Mouse (Mus musculus) kidney, adult 18-20 months (tissue): ENCODE measurements around the gene Mycbpap.
A peak's percentile ranks its signal among the peaks of the same experiment; 100 is the strongest.

Experiments
- DNase-seq: peaks from one replicate; pipeline ENCODE4 v3.0.0; 2021

Gene Mycbpap

GRCm38 (mm10) chr11:94528879-94529278, 7.3 kb upstream of the Mycbpap start:
- DNase-seq, result no peak

DNA sequence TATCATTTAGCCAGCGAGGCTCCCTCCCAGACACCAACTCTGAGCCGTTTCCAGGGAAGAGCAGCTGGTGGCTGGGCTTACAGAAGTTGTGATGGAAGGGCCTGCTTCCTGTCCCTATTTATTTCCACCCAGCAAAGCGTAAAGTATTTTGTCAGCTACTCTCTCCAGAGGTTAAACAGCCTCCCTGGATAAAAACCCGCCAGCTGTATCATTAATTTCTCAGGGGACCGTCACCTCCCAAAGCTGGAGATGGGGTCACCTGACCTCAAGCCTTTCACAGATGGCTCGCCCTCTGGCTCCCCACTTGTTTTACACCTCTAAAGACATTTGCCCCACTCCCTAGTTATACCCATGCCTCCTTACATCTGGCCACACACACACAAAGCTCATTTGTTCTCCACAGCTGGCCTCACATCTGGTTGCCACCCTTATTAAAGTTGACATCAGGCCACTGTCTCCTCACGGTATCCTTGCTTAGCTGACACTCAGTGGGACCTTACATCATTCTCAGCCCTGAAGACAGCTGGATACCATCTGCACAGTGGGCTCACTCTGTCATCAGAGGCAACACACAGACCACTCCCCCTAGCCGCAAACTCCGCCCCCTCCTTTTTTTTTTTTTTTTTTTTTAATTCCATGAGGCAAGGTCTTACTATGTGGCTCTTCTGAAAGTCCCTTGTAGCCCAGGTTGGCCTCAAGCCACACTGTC, 4.8 kb upstream of the Mycbpap start:
- DNase-seq, result no peak

DNA sequence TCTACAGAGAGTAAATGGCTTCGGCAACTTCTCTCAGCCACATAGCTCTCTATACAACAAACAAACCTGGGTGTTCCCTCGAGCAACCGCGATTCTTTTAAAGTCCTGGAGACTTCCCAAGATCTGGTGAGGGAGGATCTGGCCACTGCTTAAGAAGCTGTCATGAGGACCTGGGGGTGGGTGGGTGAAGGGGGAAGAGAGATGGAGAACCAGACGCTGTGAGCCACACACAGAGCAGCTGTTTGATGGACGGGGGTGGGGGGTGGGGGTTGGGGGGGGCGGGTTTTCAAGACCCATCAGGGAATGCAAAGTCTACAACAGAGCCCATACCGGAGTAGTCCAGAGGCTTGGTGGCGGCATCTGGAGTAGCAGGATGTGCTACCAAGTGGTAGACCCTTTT, 8.1 kb downstream of the Mycbpap start:
- DNase-seq, result no peak

GRCm38 (mm10) chr11:94508976-94509375, 12.6 kb downstream of the Mycbpap start:
- DNase-seq, result peak; percentile 51

- no peak for DNase-seq
Observed at GRCm38 (mm10) chr11:94501482-94501881, 20.1 kb downstream of the Mycbpap start.

DNA sequence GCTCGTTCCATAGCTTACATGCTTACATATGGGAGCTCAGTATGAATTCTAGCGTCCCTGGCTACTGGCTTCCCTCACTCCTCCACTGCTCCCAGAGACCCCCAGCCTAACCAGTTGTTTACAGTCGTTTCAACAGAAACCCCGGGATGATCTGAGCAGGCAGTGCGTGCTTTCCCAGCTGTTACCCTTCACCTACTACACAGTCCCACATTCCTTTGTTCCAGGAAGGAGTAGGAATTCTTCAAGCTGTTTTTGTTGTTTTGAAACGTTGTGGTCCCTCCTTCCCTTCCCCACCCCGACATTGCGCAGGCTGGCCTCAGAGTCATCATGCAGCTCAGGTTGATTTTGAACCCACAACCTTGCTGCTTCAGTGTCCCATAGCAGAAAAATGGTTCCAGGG, 21.2 kb downstream of the Mycbpap start:
- no peak for DNase-seq

GRCm38 (mm10) chr11:94499661-94500152, 21.8 kb downstream of the Mycbpap start, which contains the start of gene Epn3:
TSS of gene Epn3 (minus strand) at chr11:94499974.
- peak; percentile 66 for DNase-seq

DNA sequence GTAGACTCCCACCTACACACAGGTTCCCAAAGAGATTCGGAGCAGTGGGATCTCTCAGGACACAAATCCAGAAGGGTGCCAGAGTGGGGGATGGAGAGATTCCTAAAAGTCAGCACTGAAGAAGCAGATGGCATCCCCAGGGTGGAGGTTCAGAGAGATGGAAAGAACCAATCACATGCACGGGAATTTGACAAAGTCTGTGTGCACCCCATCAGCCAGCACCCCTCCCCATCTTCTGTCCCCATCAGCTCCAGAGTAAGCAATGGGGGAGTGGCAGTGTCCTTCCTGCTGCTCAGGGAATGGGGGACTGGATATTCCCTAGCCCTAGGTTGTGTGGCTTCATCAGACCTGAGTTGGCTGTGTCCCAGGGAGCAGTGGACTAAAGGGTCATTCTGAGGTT, 22.5 kb downstream of the Mycbpap start:
- DNase-seq, result no peak

DNA sequence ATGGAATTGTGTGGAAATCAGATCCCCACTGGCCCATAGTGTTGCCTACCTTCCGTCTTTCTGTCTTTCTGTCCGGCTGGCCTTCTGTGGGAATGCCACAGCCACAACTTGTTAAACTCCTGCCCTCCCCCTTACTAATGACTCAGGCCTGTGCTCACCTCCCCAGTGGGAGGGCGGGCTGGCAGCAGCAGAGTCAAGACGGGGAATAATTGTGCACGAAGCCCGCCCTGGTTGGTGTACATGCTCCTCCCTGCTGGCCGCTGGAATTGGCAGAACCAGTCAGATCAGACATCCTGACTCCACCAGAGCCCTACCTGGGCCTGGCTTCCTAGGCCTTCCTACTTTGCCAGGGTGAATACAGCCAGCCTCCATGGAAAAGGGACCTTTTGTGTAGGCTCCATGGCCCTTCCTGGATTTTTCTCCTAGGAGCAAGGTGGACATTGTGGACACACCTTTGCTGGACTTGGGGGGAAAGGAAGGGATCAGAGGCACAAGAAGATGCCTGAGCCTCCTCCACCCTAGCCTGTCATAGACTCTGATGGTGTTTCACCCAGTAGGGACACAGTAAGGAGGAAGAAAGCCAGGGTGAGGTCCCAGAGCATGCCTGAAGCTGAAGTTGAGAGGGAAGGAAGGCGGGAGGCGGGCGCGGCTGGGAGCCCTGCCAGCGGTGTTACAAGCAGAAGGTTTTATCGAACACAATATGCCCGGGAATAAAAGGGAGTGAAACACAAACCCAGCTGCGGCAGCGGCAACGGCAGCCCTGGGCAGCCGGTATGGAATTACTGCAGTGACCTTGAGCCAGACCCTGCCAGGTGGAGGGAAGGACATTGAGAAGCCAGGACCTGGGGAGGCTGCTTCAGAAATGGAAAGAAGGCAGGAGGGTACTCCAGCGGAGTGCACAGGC, 23.2 kb downstream of the Mycbpap start:
- DNase-seq, result peak; percentile 71

- DNase-seq, result no peak
Observed at GRCm38 (mm10) chr11:94495415-94495814, 26.1 kb downstream of the Mycbpap start.

- no peak for DNase-seq
Observed at GRCm38 (mm10) chr11:94491749-94492099, 29.8 kb downstream of the Mycbpap start.

- peak; percentile 42 for DNase-seq
Observed at GRCm38 (mm10) chr11:94491035-94491748, 30.4 kb downstream of the Mycbpap start.

DNA sequence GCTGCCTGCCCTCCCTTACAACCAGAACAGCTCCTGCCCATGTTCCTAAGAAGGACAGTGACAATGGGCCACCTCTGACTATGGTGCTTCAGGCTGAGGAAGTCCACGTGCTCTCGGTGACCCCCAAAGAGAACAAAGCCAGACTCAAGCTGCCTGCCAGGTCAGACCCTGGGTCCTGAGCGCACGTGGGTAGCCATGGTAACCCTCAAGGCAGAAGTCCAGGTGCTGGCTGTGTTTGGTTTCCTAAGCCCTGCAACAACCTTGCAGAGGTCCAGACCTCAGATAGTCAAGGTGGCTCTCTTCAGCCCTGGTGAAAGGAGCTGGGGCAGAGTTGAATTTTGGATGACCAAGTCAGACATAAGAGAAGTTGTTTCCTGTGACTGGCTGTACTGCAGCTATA, 31.8 kb downstream of the Mycbpap start:
- no peak for DNase-seq

- DNase-seq, result no peak
Observed at GRCm38 (mm10) chr11:94488767-94489533, 32.6 kb downstream of the Mycbpap start.

- peak; percentile 91 for DNase-seq
Observed at GRCm38 (mm10) chr11:94486001-94486400, 35.5 kb downstream of the Mycbpap start, which contains the start of gene Spata20. TSS of gene Spata20 (minus strand) at chr11:94486179.

- no peak for DNase-seq
Observed at GRCm38 (mm10) chr11:94485223-94485622, 36.3 kb downstream of the Mycbpap start.

GRCm38 (mm10) chr11:94484636-94485035, 36.9 kb downstream of the Mycbpap start:
- DNase-seq, result no peak

DNA sequence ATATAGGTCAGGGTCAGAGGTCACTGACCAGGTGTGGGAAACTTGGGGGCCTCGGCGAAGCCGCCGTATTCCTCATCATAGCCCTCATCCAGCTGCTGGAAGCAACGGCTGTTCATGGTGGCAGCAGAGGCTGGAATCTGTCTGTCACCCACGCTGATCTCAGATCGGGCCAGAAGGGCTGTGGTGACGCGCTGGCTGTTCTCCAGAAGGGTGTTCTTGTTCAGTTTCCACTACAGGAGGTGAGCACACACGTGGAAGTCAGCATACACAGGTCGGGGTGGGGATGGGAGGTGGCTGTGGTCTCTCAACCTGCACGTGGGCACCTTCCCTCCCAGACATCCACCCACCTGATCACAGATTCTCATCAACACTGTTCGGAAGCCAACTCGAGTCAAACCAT, 37.6 kb downstream of the Mycbpap start:
- no peak for DNase-seq

GRCm38 (mm10) chr11:94483436-94483835, 38.1 kb downstream of the Mycbpap start:
- DNase-seq, result peak; percentile 33

GRCm38 (mm10) chr11:94482738-94483137, 38.8 kb downstream of the Mycbpap start:
- no peak for DNase-seq

DNA sequence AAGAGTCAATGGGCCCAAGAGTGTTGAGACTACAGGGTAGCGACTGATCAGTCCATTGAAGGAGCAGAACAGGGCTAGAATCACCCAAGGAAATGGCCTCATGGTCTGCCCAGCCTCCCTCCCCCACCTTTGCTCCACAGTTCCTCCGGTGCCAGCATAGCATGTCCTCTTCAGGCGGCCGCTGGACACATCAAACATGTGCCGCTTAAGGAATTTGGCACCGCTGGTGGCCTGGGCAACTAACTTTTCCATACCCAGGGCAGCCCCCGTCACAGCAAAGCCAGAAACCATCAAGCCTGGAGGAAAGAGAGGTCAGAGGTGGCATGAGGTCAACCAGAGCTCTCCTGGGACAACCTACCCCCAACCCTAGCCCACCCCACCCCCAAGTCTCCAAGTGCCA, 39.6 kb downstream of the Mycbpap start:
- no peak for DNase-seq

DNA sequence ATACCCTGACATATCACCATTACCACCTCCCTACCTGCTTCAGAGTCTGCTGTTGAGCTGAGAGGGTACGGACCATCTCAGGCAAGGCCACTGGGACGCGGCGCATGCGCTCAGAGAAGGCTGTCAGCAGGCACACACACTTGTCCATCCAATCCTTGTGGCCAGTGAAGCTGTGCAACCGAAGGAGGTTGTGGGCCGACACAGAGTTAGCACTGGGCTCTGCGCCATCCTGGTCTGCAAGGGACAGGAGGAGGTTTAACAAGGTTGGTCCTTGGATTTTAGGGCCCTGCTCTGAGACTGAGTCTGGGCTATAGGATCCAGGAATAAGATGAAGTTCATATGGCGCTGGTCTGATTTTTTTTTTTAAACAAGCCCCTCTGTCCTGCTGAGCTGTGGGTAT, 41.2 kb downstream of the Mycbpap start:
- no peak for DNase-seq
